Comparison of ENCODE assay signal across 10 mouse cellular contexts in the genomic region with DNA sequence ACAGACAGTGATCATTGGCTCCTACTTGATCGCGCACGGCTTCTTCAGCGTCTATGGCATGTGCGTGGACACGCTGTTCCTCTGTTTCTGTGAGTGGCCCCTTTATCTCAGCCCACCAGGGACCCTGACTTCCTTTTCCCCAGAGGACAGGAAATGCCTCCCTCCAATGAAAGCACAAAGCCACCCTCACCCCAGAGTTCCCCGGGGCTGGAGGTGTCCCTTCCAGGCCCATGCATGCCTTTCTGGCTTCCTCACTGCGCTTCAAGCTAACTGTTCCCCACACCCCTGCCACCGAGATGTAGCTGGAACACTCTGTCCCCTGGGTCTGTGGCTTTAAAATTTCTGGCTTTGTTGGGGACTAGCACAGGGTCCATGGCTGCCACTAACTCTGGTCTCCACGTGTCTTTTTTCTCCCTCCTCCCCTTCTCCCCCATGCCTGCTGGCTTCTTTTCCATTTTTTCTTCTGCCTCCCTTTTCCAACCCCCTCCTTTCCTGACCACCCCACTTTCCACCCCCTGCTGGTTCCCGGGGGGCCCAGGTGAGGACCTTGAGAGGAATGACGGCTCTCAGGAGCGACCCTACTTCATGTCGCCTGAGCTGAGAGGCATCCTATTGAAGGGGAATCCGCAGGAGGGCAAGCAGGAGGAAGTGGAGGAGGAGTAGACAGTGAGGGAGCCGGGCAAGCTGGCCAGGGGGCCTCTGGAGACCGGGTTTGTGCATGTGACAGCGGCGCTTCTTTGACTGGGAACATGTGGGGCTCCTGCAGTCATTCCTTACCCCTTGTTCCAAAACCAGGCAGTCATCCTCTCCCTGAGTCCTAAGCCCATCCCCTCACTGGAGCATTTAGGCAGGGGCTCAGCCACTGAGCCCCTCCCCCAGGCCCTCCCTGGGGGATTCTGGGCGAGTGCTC. TPM values are rescaled to one million over a fixed set of nuclear protein-coding genes. Genes with fewer than 3 reads are reported as not detected.
DNase-seq lines count a peak whose midpoint lies in the region; ATAC-seq and TF ChIP-seq lines count a peak whose summit lies in the region.
"Had no signal": no experiment of that assay in that cellular context is flagged by ENCODE, and none has a peak within 500 bp of the region (broad histone marks: within the 10 kb centered on the region; RNA-seq: fewer than 3 reads in every experiment).

No protein-coding gene starts in this region.

- no peaks in the 10 kb centered on the region for H3K4me1 ChIP-seq in ES-Bruce4 (ENCODE audit: control insufficient read depth, insufficient read depth, low read length)
- H3K4me1 ChIP-seq in heart, embryonic 13.5 days = peaks cover 15% of the 10 kb centered on the region
- peaks cover 17% of the 10 kb centered on the region for H3K4me1 ChIP-seq in liver, embryonic 11.5 days (replicated peaks; ENCODE audit: control insufficient read depth, insufficient read depth, low read length)
- H3K4me1 ChIP-seq: neural tube, embryonic 15.5 days had no signal

- H3K36me3 ChIP-seq in ES-Bruce4 (ENCODE audit: control insufficient read depth, insufficient read depth, low read length, poor library complexity, severe bottlenecking) = peaks cover 9% of the 10 kb centered on the region
- peaks cover 81% of the 10 kb centered on the region for H3K36me3 ChIP-seq in heart, embryonic 13.5 days
- H3K36me3 ChIP-seq in liver, embryonic 11.5 days (ENCODE audit: control insufficient read depth, insufficient read depth, low read length) = peaks cover 18% of the 10 kb centered on the region

- ATAC-seq in heart, embryonic 13.5 days (ENCODE audit: extremely low read depth, insufficient number of reproducible peaks, low FRiP score, low TSS enrichment) = no peak
- ATAC-seq in liver, embryonic 11.5 days (replicated peaks; ENCODE audit: low FRiP score) = peak; percentile 72
- ATAC-seq: CD4-positive, CD25-positive, alpha-beta regulatory T cell, adult 4 months had no signal

- H3K27me3 ChIP-seq in ES-Bruce4 (ENCODE audit: control insufficient read depth, insufficient read depth, low read length, poor library complexity, severe bottlenecking) = no peaks in the 10 kb centered on the region
- no peaks in the 10 kb centered on the region for H3K27me3 ChIP-seq in heart, embryonic 13.5 days (replicated peaks)
- H3K27me3 ChIP-seq in liver, embryonic 11.5 days (replicated peaks; ENCODE audit: control insufficient read depth, insufficient read depth, low read length) = no peaks in the 10 kb centered on the region
- H3K27me3 ChIP-seq: neural tube, embryonic 15.5 days had no signal

- H3K9ac ChIP-seq in ES-Bruce4 (ENCODE audit: low read depth, poor library complexity, severe bottlenecking) = peak overlapping the region; percentile 47
- peak overlapping the region; percentile 34 for H3K9ac ChIP-seq in heart, embryonic 13.5 days
- H3K9ac ChIP-seq in liver, embryonic 11.5 days (ENCODE audit: low read depth, low read length) = peak overlapping the region; percentile 53
- H3K9ac ChIP-seq: neural tube, embryonic 15.5 days had no signal

- no peaks in the 10 kb centered on the region for H3K9me3 ChIP-seq in ES-Bruce4 (replicated peaks; ENCODE audit: control insufficient read depth, insufficient read depth, low read length, poor library complexity, severe bottlenecking)
- H3K9me3 ChIP-seq in heart, embryonic 13.5 days = no peaks in the 10 kb centered on the region
- H3K9me3 ChIP-seq in liver, embryonic 11.5 days (ENCODE audit: control insufficient read depth, low read length) = no peaks in the 10 kb centered on the region
- H3K9me3 ChIP-seq: neural tube, embryonic 15.5 days had no signal

- 0 out of 2 replicates have a peak, but pooled peaks have one; percentile 12 for TF ChIP-seq EP300 in ES-Bruce4 (IDR thresholded peaks at IDR 0.05; ENCODE audit: insufficient read depth, low read depth, low read length)

- WGBS in heart, embryonic 13.5 days = 29% methylated on average over 20 of the region's 20 CpGs
- WGBS in liver, embryonic 11.5 days = 14% methylated on average over 20 of the region's 20 CpGs

- intact Hi-C loops in left cerebral cortex, adult 2 months (cut with DNase I) = no loop called here

- H3K27ac ChIP-seq in ES-Bruce4 (ENCODE audit: insufficient read depth, low read length) = peak overlapping the region; percentile 78
- peak overlapping the region; percentile 70 for H3K27ac ChIP-seq in heart, embryonic 13.5 days (replicated peaks)
- peak overlapping the region; percentile 79 for H3K27ac ChIP-seq in liver, embryonic 11.5 days (ENCODE audit: low read depth, low read length)
- H3K27ac ChIP-seq in left cerebral cortex, adult 2 months = no peak overlapping the region
- H3K27ac ChIP-seq: neural tube, embryonic 15.5 days had no signal

- peak overlapping the region; percentile 16; the same call in 1 of the 2 replicates for H3K4me2 ChIP-seq in heart, embryonic 13.5 days
- H3K4me2 ChIP-seq in liver, embryonic 11.5 days = peak overlapping the region; percentile 51
- H3K4me2 ChIP-seq: neural tube, embryonic 15.5 days had no signal

- TF ChIP-seq CTCF in ES-Bruce4 (IDR thresholded peaks at IDR 0.05; ENCODE audit: low read depth, low read length) = no peak
- no peak for TF ChIP-seq CTCF in left cerebral cortex, adult 2 months (IDR thresholded peaks at IDR 0.05)

- peak overlapping the region; percentile 61 for H3K4me3 ChIP-seq in ES-Bruce4 (ENCODE audit: low read depth, low read length)
- no peak overlapping the region for H3K4me3 ChIP-seq in heart, embryonic 13.5 days
- H3K4me3 ChIP-seq in liver, embryonic 11.5 days (ENCODE audit: low read depth, low read length) = no peak overlapping the region; the same call in 1 of the 2 replicates
- H3K4me3 ChIP-seq in left cerebral cortex, adult 2 months = no peak overlapping the region
- H3K4me3 ChIP-seq: neural tube, embryonic 15.5 days had no signal

- peak; percentile 8 for TF ChIP-seq POLR2A in ES-Bruce4 (IDR thresholded peaks at IDR 0.05; ENCODE audit: insufficient read depth, low read length)

- DNase-seq in heart, adult 9 months (ENCODE audit: low spot score in 2 of 2) = peak; percentile 27 to 53
- no peak for DNase-seq in heart, adult 8-10 months (ENCODE audit: low spot score)
- peak; percentile 55 for DNase-seq in liver, embryonic 11.5 days (ENCODE audit: low spot score)
- no peak for DNase-seq in left cerebral cortex, adult 2 months (ENCODE audit: extremely low spot score in 1 of 2, low spot score in 2 of 2)
- no peak for DNase-seq in layer of hippocampus, adult 8-10 months (ENCODE audit: low spot score in 2 of 2)
- DNase-seq in natural killer cell, adult 2 months (ENCODE audit: low spot score in 2 of 2) = no peak

RNA-seq across cellular contexts. Expression of gene Ilf3, which starts 15.0 kb away (rescaled TPM):
- 10 to 100 TPM; 28.2 to 31.4 (median 29.8) TPM for total RNA-seq in heart, adult 8-10 months (2022)
- 196 and 209 TPM in 2 replicates for polyA plus RNA-seq in ES-Bruce4 (2011; ENCODE audit: insufficient read depth, insufficient read length, low read depth, missing spikeins)
- 115 and 120 TPM in 2 replicates for polyA plus RNA-seq in heart, embryonic 13.5 days (2015; fragmentation: Nextera tagmentation; extraction: Ambion mirVana)
- 141 and 149 TPM in 2 replicates for polyA plus RNA-seq in liver, embryonic 11.5 days (2014; fragmentation: Nextera tagmentation; extraction: Ambion mirVana)
- total RNA-seq in left cerebral cortex, adult 2 months (2021) = 10 to 100 TPM; 83.8 TPM
- 100 to 1,000 TPM in 3 of 4 experiments, 10 to 100 TPM in 1; 95.4 to 113 (median 103) TPM for total RNA-seq in layer of hippocampus, adult 8-10 months (2022)

RNA-seq across cellular contexts. Expression of gene Slc44a2, which starts 32.2 kb away (rescaled TPM):
- total RNA-seq in heart, adult 8-10 months (2022) = 100 to 1,000 TPM in 1 of 4 experiments, 10 to 100 TPM in 3; 90.2 to 124 (median 94.3) TPM
- polyA plus RNA-seq in ES-Bruce4 (2011; ENCODE audit: insufficient read depth, insufficient read length, low read depth, missing spikeins) = 64.9 and 66.4 TPM in 2 replicates
- 56.9 and 60.3 TPM in 2 replicates for polyA plus RNA-seq in heart, embryonic 13.5 days (2015; fragmentation: Nextera tagmentation; extraction: Ambion mirVana)
- 57.2 and 61.2 TPM in 2 replicates for polyA plus RNA-seq in liver, embryonic 11.5 days (2014; fragmentation: Nextera tagmentation; extraction: Ambion mirVana)
- 10 to 100 TPM; 47.5 to 53.6 TPM for total RNA-seq in left cerebral cortex, adult 2 months (2021)
- 10 to 100 TPM; 55.2 to 74.2 (median 64.7) TPM for total RNA-seq in layer of hippocampus, adult 8-10 months (2022)

RNA-seq across cellular contexts. Expression of gene Ap1m2, which starts 40.6 kb away (rescaled TPM):
- not detected for total RNA-seq in heart, adult 8-10 months (2022)
- 83.3 and 87.8 TPM in 2 replicates for polyA plus RNA-seq in ES-Bruce4 (2011; ENCODE audit: insufficient read depth, insufficient read length, low read depth, missing spikeins)
- 1.7 and 2.1 TPM in 2 replicates for polyA plus RNA-seq in heart, embryonic 13.5 days (2015; fragmentation: Nextera tagmentation; extraction: Ambion mirVana)
- polyA plus RNA-seq in liver, embryonic 11.5 days (2014; fragmentation: Nextera tagmentation; extraction: Ambion mirVana) = 1.2 and 1.6 TPM in 2 replicates
- total RNA-seq in left cerebral cortex, adult 2 months (2021) = 1 to 10 TPM; 1.2 to 2.4 TPM
- 1 to 10 TPM in 3 of 4 experiments, under 1 TPM in 1; 0.35 to 2.0 (median 1.6) TPM for total RNA-seq in layer of hippocampus, adult 8-10 months (2022)

RNA-seq across cellular contexts. Expression of gene Qtrt1, which starts 58.9 kb away (rescaled TPM):
- 1 to 10 TPM; 7.4 to 9.3 (median 8.9) TPM for total RNA-seq in heart, adult 8-10 months (2022)
- polyA plus RNA-seq in ES-Bruce4 (2011; ENCODE audit: insufficient read depth, insufficient read length, low read depth, missing spikeins) = 40.0 and 48.2 TPM in 2 replicates
- 27.6 and 28.6 TPM in 2 replicates for polyA plus RNA-seq in heart, embryonic 13.5 days (2015; fragmentation: Nextera tagmentation; extraction: Ambion mirVana)
- 59.2 and 60.2 TPM in 2 replicates for polyA plus RNA-seq in liver, embryonic 11.5 days (2014; fragmentation: Nextera tagmentation; extraction: Ambion mirVana)
- total RNA-seq in left cerebral cortex, adult 2 months (2021) = 10 to 100 TPM; 26.2 to 35.7 TPM
- 10 to 100 TPM; 28.5 to 41.7 (median 36.6) TPM for total RNA-seq in layer of hippocampus, adult 8-10 months (2022)

Comparison
In these comparisons a context has a peak if more than half of its experiments do, and no peak if none do; other contexts are left out.
1. DNase-seq: peak in heart, adult 9 months (2 of 2) and liver, embryonic 11.5 days (single experiment); none in heart, adult 8-10 months (single experiment), left cerebral cortex, adult 2 months (0 of 2), layer of hippocampus, adult 8-10 months (0 of 2) and natural killer cell, adult 2 months (0 of 2).
2. Peak in every context shown above with its lines, with median percentiles within 50 percentile points of each other: H3K9ac ChIP-seq.